Mouse (Mus musculus) ES-E14 (cell line): ENCODE data around the gene Ssbp2.

Source experiments
- MAFK ChIP-seq: IDR thresholded peaks from 2 replicates; pipeline ENCODE4 v1.6.1; 2014; ENCODE audit warnings: mild to moderate bottlenecking, low read depth, low read length, inconsistent platforms; ENCODE audit not compliant: insufficient read depth
- ZC3H11A ChIP-seq: IDR thresholded peaks from 2 replicates; pipeline ENCODE4 v1.6.1; 2012; ENCODE audit warnings: low read depth, mild to moderate bottlenecking, inconsistent platforms, low read length, borderline replicate concordance

DNA sequence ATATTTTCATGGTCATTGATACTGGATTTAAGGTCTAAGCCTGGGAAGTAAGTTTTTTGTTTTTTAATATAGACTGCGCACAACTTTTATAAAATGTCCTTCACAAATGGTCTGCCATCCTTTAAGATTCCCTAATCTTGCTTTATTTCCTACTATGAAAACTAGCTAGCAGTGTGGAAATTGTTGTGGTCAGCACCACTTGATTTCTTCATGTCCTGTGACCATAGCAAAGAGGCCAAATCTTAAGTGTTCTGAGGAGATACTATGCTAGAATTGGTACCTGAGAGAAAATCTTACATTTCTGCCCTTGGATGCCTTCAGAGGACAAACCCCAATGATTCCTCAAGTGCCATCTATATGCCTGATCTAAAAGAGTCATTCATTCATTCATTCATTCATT lies 60.9 kb downstream of the Ssbp2 start:
- no peak for TF ChIP-seq MAFK
- no peak for TF ChIP-seq ZC3H11A
